Mouse (Mus musculus): ENCODE measurements around the gene Snap91.

The Snap91 gene

DNA sequence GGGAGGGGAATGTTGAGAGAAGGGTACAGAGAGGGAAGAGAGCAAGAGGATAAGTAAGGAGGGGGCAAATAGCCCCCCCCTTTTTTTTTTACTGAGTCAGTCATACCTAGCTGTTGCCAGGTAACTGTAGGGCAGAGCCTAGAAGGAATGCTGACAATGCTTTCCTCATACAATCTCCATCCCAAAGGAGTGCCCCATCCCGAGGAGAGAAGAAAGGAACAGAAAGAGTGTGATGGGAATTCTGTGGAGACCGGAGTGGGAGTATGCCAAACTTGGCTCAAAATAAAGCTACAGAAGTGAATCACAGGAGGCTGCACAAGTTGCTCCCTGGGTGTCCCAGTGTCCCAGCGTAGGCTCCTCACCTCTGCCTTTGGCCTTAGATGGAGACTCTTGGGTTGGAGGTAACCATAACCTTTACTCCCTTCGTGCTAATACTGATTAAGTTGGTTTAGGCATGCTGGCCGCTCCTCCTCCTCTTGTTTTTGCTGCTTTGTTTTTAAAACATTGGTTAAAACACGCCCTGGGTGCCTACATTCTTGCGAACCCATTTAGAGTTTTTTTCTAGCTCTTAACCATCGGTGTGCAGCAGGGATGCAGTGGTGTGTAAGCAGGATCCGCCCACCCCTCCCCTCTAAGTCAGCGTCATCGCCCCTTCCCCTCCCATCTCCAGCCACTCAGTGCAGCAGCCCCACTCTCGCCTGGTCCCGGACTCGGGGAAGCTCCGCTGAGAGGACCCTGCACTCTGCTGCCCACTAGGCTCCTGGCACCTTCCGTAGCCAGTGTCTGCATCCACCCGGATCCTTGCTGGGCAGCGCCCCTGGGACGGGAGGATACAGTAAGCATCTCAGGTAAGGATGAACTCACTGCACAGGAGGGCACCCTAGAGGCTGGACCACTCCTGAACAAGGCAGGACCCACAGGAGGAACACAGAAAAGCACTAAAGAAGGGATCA is 137.2 kb downstream of the Snap91 start, which contains the start of gene Prss35:
Gene Prss35 (plus strand): TSS at position 691 of the 953 bp plus-strand sequence.
- DNase-seq, result no peak

DNA sequence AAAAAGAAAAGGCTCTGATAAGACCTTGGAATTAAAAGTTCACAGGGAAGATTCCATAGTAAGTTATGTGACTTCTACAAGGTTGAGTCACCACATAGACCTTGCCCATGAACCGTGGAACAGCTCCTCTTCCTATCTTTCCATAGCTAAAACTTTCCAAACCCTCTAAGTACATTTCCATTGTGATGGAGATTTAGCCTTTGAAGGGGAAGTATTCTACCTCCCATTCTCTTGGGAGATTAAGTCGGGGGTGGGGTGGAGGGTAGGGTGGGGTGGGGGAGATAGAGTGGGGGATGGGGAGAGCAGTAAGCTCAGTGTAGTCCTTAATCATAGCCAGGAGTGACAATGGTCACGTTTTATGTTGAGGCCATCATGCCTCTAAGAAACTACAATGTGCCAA is 140.5 kb downstream of the Snap91 start:
- no peak for DNase-seq

GRCm38 (mm10) chr9:86738801-86739200 is 141.7 kb downstream of the Snap91 start:
- no peak for DNase-seq

- DNase-seq, result no peak
Observed at GRCm38 (mm10) chr9:86738067-86738466, 142.4 kb downstream of the Snap91 start.

GRCm38 (mm10) chr9:86736991-86737390 is 143.5 kb downstream of the Snap91 start:
- DNase-seq, result no peak

DNA sequence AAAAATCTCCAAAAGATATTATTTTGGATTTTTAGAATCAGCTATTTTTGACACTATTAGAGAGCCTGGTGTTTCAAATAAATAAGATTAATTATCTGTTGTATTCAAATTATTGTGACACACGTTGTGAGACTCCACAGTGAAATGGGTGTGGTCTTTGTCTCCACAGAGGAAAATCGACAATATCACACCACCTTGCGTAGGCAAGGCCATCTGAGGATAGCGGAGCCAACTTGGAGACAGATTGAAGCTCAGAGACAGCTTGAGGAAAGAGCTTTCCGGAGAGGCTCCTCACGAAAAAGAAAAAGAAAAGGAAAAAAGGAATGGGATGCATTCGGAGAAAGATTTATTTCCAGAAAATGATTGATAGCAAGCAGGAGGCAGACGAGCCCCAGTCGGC is 145.7 kb downstream of the Snap91 start:
- no peak for DNase-seq

GRCm38 (mm10) chr9:86734357-86734756 is 146.1 kb downstream of the Snap91 start:
- no peak for DNase-seq

GRCm38 (mm10) chr9:86729811-86730210 is 150.6 kb downstream of the Snap91 start:
- no peak for DNase-seq

DNA sequence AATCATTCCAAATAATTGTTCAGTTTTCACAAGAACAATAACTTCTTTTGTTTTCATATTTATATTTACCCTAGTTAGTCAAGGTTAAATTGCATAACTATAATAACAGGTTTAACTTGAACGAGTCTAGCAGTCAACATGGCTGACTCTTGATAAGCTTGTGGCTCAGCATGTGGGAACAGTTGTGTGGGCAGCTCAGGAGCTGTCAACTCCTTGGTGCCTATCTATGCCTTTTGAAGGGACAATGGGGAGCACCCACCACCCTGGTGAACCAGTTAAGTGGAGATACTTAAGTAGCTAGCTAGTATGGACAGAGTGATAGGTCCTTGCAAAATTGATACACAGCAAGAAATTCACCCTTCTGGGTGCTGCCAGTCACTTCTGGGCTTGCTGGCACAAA is 151.4 kb downstream of the Snap91 start:
- DNase-seq, result no peak

DNA sequence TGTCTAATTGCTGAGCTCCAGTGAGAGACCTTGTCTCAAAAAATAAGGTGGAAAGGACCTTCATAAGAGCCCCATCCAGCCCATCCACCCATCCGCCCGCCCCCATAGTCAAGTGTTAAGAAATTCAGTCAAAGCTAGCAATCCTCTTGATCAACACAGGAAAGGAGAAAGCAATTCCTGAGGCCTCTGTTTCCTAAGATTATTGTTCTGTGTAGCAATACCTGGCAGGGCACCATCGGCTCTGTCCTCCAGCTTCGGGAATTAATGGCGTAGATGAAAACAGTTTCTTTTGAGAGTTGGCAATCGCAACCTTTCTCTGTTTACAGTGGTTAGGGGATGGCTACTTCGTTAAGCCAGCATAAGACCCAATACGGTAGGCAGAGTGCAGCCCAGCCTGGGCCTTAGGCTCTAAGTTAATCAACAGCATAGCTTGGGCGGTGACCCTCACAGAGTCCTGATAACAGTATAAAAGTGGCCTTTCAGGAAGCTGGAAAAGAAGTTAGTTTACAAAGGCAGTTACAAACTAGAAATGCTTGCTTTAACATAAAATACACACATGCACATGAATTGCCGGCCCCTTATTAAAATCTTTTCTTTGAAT is 152.1 kb downstream of the Snap91 start:
- no peak for DNase-seq

DNA sequence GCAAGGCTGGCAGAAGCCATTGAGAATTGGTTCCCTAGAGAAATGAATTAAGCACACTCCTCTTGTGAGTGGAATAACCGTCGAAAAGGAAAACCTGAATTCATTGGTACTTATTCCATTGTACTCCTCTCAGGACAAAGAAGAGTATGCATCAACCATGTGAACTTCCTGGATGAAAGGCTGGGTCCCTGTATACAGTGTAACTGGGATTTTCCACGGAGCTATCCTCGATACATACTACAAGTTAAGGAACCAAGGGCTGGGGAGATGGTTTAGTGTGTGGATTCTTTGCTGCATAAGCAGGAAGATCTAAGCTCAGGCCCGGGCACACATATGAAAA is 154.1 kb downstream of the Snap91 start:
- no peak for DNase-seq

GRCm38 (mm10) chr9:86725604-86726380 is 154.7 kb downstream of the Snap91 start:
- no peak for DNase-seq

DNA sequence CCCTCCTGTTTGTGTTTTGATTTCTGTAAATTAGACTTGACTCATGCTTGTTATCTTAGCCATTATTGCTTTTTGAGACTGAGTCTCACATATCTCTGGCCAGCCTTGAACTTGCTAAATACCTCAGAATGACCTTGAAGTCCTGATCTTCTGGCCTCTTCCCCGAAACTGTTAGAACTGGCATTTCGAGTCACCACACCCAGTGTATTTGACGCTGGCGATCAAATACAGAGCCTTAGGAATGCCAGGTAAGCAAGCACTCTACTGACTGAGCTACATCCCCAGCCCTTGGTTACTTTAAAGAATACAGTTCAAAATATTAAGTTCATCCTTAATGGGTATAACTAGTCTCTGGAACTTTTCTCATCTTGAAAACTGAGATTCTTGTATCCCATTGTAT is 155.4 kb downstream of the Snap91 start:
- DNase-seq, result no peak

DNA sequence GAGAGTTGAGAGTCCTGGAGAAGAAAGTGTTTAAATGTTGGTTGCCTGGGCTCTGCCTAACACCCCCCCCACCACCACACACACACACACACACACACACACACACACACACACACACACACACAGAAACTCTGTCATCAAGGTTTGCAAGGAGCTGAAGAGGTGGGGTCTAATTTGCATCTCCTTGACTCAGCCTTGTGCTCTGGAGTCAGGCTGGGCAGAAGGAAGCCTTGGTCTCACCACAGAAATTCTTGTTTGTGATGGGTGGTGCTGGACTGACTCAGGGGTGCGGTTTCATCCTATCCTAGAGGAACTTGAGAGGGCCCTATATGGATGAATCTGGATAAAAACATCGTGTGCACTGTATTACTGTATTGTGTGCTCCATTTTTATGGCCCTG is 159.7 kb downstream of the Snap91 start:
- DNase-seq, result no peak

DNA sequence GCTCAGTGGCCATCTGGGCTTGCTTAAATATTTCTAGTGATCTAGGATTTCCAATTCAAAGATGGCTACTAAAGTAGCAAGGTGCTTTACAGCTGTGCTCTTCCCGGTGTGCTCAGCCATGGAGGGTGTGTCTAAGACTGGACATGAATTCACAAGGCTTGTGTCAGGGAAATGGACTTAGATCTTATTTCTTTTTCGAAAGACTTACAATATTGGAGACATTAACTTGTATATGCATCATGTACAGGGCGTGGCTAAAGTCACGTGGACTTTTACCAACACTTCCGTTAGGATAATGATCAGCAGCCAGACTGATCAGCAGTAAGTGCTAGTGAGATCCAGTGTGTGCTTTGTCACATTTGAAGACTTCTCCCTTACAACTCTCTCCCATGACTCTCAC is 160.2 kb downstream of the Snap91 start:
- no peak for DNase-seq

GRCm38 (mm10) chr9:86717119-86717518 is 163.3 kb downstream of the Snap91 start:
- DNase-seq, result no peak

DNA sequence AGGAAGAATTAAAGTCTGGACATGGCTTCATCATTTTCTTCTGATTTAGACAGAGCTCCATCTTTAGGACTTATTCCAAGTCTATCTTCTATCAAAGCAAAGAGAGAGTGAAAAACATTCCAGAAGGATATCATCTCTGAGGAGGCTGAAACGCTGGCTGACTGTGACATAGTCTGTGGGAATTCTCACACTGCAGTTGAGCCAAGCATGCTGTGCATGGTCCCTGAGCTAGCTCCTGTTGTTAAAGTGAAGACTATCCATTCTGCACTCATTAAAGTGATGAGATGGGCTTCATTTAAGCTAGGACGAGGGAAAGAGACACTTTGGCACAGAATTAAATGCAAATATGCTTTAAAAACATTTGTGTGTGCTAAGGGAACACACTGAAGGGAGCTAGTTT is 163.9 kb downstream of the Snap91 start:
- DNase-seq, result no peak

Measured in cerebellum, adult 9-10 months (tissue).